Mouse (Mus musculus) hindbrain, embryonic 11.5 days (tissue): ENCODE data around the gene Ankrd55. TPM values are rescaled to one million over a fixed set of nuclear protein-coding genes. Genes with fewer than 3 reads are reported as not detected.
A peak's percentile ranks its signal among the peaks of the same experiment; 100 is the strongest.

Experiments
- ATAC-seq: fragments of 200-750 bp; cut with Nextera tagmentation; 2 replicates; pipeline ENCODE4 v1.8.0; 2017; ENCODE audit warnings: mild to moderate bottlenecking, moderate TSS enrichment, moderate library complexity; ENCODE audit not compliant: low FRiP score
- DNase-seq: peaks from one replicate; pipeline ENCODE4 v3.0.0-alpha.2; 2015; ENCODE audit warnings: low spot score
- H3K27ac ChIP-seq: fragments of 300-500 bp; sonication (generic); 2 replicates; pipeline ENCODE4 v1.5.1; 2014; ENCODE audit warnings: mild to moderate bottlenecking, low read depth, low read length
- H3K27me3 ChIP-seq: fragments of 300-500 bp; sonication (generic); 2 replicates; pipeline ENCODE4 v1.6.1; 2014; ENCODE audit warnings: mild to moderate bottlenecking, low read length, moderate library complexity, mixed read lengths; ENCODE audit not compliant: control insufficient read depth, insufficient read depth
- H3K36me3 ChIP-seq: fragments of 300-500 bp; sonication (generic); 2 replicates; pipeline ENCODE4 v1.6.1; 2014; ENCODE audit warnings: mild to moderate bottlenecking, low read length, moderate library complexity, mixed read lengths; ENCODE audit not compliant: control insufficient read depth, insufficient read depth
- H3K4me1 ChIP-seq: fragments of 300-500 bp; sonication (generic); replicated peaks from 2 replicates; pipeline ENCODE4 v1.6.1; 2014; ENCODE audit warnings: low read length, mixed read lengths; ENCODE audit not compliant: control insufficient read depth, insufficient read depth
- H3K4me2 ChIP-seq: fragments of 300-500 bp; sonication (generic); replicated peaks from 2 replicates; pipeline ENCODE4 v1.6.1; 2014; ENCODE audit warnings: mild to moderate bottlenecking, low read depth, low read length
- H3K4me3 ChIP-seq: fragments of 300-500 bp; sonication (generic); 2 replicates; pipeline ENCODE4 v1.5.1; 2014; ENCODE audit warnings: low read depth, low read length
- H3K9ac ChIP-seq: fragments of 300-500 bp; sonication (generic); 2 replicates; pipeline ENCODE4 v1.6.1; 2014; ENCODE audit warnings: low read depth, low read length
- H3K9me3 ChIP-seq: fragments of 300-500 bp; sonication (generic); 2 replicates; pipeline ENCODE4 v1.6.1; 2016; ENCODE audit warnings: low read length; ENCODE audit not compliant: control insufficient read depth
- WGBS: fragments of 180-500 bp; shearing (Covaris S2); extraction: QIAGEN DNeasy Blood & Tissue Kit; methylation state at CpG from one replicate; pipeline ENCODE4 v1.1.7; 2014; 5-methylcytosine and 5-hydroxymethylcytosine counted together
- polyA plus RNA-seq: library from polyadenylated mRNA; unstranded; fragments of >200 nt; fragmentation: Nextera tagmentation; extraction: Ambion mirVana; gene quantifications from 2 replicates; pipeline ENCODE4 v1.2.1, GENCODE M21; 2014

Gene Ankrd55
- polyA plus RNA-seq, 1 experiment from 2014 or later: 1.7 TPM

DNA sequence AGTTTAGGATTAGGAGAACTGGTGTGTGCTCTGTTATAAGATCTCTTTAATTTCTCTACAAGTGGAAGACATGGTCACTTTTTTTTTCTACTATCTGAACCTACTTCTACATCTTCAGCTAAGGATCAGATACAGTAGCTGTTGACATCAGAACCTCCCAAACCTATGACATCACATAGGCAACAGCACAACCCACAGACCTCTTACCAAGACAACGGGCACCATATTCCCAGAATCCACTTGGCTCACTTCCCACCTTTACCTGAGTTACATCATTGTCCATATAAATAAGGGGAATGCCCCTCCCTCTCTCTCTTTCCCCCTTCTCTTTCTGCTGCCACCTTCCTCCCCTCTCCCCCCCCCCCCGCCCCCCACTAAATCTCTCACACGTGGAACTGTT, 124.0 kb downstream of the Ankrd55 start:
- Histone ChIP-seq H3K4me2 (no peak overlapping the region), H3K4me1 (no peaks in the 10 kb centered on the region), H3K36me3 (no peaks in the 10 kb centered on the region), H3K4me3 (no peak overlapping the region), H3K27ac (no peak overlapping the region), H3K9ac (no peak overlapping the region), H3K9me3 (no peaks in the 10 kb centered on the region), H3K27me3 (no peaks in the 10 kb centered on the region)
- DNase-seq (no peak), ATAC-seq (no peak)
- 83% methylated on average over 2 of the region's 3 CpGs for WGBS

DNA sequence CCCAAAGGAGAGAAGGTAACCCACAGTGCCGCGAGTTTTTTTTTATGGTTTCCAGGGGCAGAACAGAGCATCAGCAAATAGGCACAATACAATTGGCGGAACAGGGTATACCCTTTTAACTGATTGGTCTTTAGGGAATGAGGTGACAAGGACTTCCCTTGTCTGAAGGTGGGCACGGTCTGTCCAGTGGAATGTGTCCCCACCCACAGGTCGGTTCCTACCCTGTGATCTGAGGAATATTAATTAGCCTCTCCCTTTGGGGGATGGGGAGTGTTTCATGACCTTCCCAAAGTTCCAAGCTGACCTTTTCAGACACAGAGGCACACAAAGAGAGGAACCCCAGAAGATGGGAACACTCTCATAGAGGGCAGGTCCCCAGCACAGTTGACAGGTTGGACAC, 124.6 kb downstream of the Ankrd55 start:
- 67% methylated on average over 5 of the region's 5 CpGs for WGBS
- no peak for DNase-seq
- no peaks in the 10 kb centered on the region for H3K4me1 ChIP-seq

DNA sequence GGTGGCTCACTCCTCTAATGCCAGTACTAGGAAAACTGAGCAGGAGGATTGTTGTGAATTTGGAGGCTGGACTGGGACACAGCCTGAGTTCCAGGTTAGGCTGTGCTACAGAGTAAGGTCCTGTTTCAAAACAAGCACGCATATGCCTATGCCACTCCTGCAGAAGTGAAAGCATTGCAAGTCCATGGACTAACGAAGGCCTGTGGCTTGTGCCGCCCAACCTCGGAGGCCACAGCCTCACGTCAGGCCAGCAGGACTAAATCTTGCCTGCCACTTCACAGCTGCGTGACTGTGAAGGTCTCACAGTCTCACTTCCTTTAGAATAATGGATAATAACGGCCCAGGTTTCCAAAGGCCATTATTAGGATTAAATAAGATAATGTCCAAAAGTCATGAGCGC, 125.4 kb downstream of the Ankrd55 start:
- Histone ChIP-seq H3K9ac (no peak overlapping the region), H3K4me1 (no peaks in the 10 kb centered on the region), H3K27me3 (no peaks in the 10 kb centered on the region), H3K4me3 (no peak overlapping the region), H3K36me3 (no peaks in the 10 kb centered on the region), H3K4me2 (no peak overlapping the region), H3K27ac (no peak overlapping the region), H3K9me3 (no peaks in the 10 kb centered on the region)
- DNase-seq: no peak
- ATAC-seq: no peak
- 90% methylated on average over 8 of the region's 8 CpGs for WGBS

More for the DNA sequence above, 124.6 kb downstream of the Ankrd55 start:
- H3K27ac ChIP-seq: no peak overlapping the region
- no peaks in the 10 kb centered on the region for H3K27me3 ChIP-seq
- H3K9me3 ChIP-seq: no peaks in the 10 kb centered on the region
- no peak for ATAC-seq
- no peak overlapping the region for H3K9ac ChIP-seq
- H3K4me2 ChIP-seq: no peak overlapping the region
- H3K4me3 ChIP-seq: no peak overlapping the region
- no peaks in the 10 kb centered on the region for H3K36me3 ChIP-seq

DNA sequence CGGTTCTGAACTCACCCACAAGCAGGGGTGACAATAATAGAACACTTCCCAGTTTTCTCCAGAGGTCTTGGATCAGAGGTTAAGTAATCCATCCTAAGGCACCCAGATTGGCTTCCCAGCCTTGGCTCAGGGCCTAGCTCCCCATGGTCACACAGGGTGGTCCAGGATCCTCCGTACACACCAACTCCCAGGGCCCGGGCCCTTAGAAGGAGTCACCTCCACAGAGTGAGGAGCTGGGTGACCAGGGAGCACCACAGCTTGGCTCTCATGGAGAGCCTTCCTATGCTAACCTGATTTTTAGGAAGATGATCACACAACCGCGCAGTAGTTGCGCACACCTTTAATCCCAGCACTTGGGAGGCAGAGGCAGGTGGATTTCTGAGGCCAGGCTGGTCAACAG, 127.6 kb downstream of the Ankrd55 start:
- Histone ChIP-seq H3K27me3 (no peaks in the 10 kb centered on the region), H3K9ac (no peak overlapping the region), H3K4me3 (no peak overlapping the region), H3K4me2 (no peak overlapping the region), H3K36me3 (no peaks in the 10 kb centered on the region), H3K4me1 (no peaks in the 10 kb centered on the region), H3K27ac (no peak overlapping the region), H3K9me3 (no peaks in the 10 kb centered on the region)
- no peak for ATAC-seq
- DNase-seq: no peak
- 72% methylated on average over 6 of the region's 6 CpGs for WGBS

DNA sequence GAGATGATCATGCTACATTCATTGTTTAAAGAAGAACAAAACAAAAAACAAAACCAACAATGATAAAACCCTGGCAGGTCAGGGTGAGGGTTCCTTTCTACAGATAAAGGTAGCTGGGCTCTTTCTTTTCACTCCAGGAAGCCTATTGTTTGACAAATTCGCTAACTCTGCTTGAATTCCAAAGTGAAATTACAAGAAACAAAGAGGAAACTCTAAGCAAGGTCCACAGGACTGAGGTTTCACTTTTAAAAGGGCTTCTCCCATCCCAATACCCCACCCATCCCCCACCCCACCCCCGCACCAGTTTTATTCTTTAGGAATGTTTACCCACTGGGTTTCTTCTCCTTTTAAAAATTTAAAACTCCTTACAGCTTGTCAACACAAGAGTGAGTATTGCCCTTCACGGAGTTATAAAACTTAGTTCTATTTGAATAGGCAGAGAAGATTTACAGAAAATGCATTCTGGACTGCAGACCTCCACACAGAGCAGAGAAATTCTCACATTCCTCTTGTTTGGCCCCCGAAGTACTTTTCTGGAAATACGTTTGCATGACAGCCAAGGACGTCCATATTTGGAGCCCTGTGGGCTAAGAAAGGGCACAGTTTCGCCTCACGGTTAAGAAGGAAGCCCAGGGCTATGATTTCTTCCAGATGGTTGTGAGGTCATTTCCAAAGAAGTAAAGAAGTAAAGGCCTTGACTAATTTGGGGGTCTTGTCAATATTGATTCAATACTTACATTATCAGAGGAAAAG, 128.3 kb downstream of the Ankrd55 start:
- Histone ChIP-seq H3K36me3 (no peaks in the 10 kb centered on the region), H3K4me2 (no peak overlapping the region), H3K9ac (no peak overlapping the region), H3K4me3 (no peak overlapping the region), H3K4me1 (no peaks in the 10 kb centered on the region), H3K9me3 (no peaks in the 10 kb centered on the region), H3K27ac (no peak overlapping the region), H3K27me3 (no peaks in the 10 kb centered on the region)
- ATAC-seq (no peak), DNase-seq (peak; percentile 20)
- WGBS: 12% methylated on average over 8 of the region's 8 CpGs

DNA sequence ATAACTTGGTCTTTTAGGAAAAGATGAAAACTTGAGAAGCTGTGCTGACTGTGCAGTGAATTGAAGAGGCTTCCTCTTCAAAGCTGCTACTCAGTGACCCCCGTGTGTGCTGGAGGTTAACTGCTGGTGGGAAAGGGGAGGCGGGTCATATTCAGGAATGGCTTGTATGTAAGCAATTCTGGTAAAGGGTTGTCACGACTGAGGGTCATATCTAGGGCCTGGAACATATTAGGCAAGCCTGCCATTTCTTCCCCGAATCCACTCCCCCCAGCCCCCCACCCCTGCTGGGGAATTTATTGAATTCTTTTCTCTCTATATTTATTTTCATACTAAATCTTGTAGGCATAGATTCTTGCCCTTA, 128.9 kb downstream of the Ankrd55 start:
- H3K27me3 ChIP-seq: no peaks in the 10 kb centered on the region
- H3K4me2 ChIP-seq: no peak overlapping the region
- 20% methylated on average over 4 of the region's 4 CpGs for WGBS
- no peak overlapping the region for H3K4me3 ChIP-seq
- H3K9me3 ChIP-seq: no peaks in the 10 kb centered on the region
- DNase-seq (peak; percentile 35), ATAC-seq (no peak)
- no peak overlapping the region for H3K9ac ChIP-seq
- no peaks in the 10 kb centered on the region for H3K4me1 ChIP-seq
- H3K36me3 ChIP-seq: no peaks in the 10 kb centered on the region
- H3K27ac ChIP-seq: no peak overlapping the region

DNA sequence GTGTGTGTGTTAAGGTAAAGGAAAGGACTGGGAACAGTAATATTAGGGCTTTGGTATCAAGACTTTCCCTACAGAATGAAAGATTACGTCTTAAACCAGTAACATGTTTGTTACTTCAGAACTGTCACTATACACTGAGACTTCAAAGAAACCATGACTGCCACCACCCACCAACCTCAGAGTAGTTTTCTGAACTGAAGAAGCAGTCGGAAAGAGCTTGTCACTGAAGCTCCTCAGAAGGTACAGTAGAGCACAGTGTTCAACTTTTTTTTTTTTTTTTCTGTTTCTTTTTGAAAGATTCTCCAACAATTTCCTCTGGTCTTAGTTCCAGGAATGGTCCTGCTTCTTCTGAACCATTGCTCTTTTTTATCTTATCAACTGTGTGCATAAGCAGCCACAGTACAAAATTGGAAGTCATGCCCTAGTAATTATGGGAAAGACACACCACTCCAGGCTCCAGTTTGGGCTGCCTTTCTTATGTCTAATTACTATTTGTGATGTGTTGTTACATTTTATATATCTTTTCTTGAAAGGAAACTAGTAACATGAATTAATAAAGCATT, 129.7 kb downstream of the Ankrd55 start:
- no peaks in the 10 kb centered on the region for H3K4me1 ChIP-seq
- H3K4me2 ChIP-seq: no peak overlapping the region
- DNase-seq (no peak), ATAC-seq (no peak)
- no peaks in the 10 kb centered on the region for H3K36me3 ChIP-seq
- no peaks in the 10 kb centered on the region for H3K27me3 ChIP-seq
- H3K4me3 ChIP-seq: no peak overlapping the region
- WGBS: 80% methylated on average over 2 of the region's 2 CpGs
- no peak overlapping the region for H3K9ac ChIP-seq
- no peaks in the 10 kb centered on the region for H3K9me3 ChIP-seq
- H3K27ac ChIP-seq: no peak overlapping the region

DNA sequence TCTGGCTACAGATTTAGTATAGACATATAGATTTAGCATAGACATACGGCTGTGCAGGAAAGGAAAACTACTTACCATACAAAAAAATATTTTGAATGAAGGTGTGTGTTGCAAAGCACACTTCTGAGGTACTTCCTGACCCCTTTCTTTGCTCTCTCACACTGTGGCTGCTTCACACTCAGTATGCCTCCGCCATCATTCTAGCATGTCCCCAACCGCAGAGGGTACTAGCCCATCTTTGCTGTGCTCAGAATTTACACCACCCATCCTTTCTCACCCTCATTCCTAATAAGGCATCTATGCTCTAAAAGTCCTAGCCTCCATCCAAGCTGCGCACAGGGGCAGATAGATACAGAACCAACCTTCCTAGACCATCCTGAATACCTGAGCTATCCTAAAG, 130.3 kb downstream of the Ankrd55 start:
- no peaks in the 10 kb centered on the region for H3K27me3 ChIP-seq

DNA sequence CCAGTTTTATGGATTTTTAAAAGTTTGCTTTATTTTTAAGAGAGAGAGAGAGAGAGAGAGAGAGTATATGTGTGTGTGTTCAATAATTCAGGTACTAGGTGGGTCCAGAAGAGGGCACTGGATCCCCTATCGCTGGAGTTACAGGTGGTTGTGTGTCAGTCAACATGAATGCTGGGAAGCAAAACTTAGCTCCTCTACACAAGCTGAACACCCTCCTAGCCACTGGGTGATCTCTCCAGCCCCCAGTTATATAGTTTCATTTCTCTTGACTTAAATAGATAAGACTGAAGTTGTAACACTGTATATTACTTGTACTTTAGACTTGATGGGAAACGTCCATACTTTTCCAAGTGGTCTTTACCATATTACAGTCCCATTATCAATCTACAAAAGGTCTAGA, 136.0 kb downstream of the Ankrd55 start:
- Histone ChIP-seq H3K36me3 (no peaks in the 10 kb centered on the region), H3K27me3 (no peaks in the 10 kb centered on the region), H3K9me3 (no peaks in the 10 kb centered on the region), H3K27ac (no peak overlapping the region), H3K4me1 (no peaks in the 10 kb centered on the region), H3K4me2 (no peak overlapping the region), H3K4me3 (no peak overlapping the region), H3K9ac (no peak overlapping the region)
- DNase-seq (no peak), ATAC-seq (no peak)
- 90% methylated on average over 2 of the region's 2 CpGs for WGBS

More for the DNA sequence above, 130.3 kb downstream of the Ankrd55 start:
- ATAC-seq: no peak
- Histone ChIP-seq H3K27ac (no peak overlapping the region), H3K9ac (no peak overlapping the region), H3K9me3 (no peaks in the 10 kb centered on the region), H3K36me3 (no peaks in the 10 kb centered on the region), H3K4me2 (no peak overlapping the region), H3K4me3 (no peak overlapping the region), H3K4me1 (no peaks in the 10 kb centered on the region)
- WGBS: 92% methylated on average over 4 of the region's 4 CpGs
- DNase-seq: no peak
